Mouse (Mus musculus) kidney, postnatal 10 days (tissue): ENCODE measurements around the gene Kmt2d.

ENCODE experiments used
- DNase-seq: peaks from one replicate; pipeline ENCODE4 v3.0.0; 2021; ENCODE audit warnings: mixed read lengths

Kmt2d gene

GRCm38 (mm10) chr15:98886667-98887387 is 15.8 kb upstream of the Kmt2d start:
- no peak for DNase-seq

GRCm38 (mm10) chr15:98884106-98884505 is 13.1 kb upstream of the Kmt2d start:
- no peak for DNase-seq

DNA sequence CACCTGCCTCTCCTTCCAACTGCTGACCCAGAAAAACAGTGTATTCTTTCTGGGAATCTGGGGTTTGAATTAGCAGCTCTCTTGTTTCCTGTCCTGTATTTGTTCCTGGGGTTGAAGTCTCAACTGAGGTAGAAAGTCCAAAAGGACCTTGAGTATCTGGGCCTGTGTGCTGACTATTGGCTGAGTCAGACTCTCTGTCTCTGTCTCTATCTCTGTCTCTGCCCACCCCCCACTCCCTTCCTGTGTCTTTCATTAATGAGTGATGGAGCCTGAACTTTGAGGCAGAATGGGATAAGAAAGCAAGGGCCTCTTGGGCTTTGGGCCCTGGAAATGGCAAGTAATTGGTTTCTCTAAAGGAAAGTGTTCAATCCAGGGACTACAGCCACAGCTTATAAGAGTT is 12.7 kb upstream of the Kmt2d start:
- no peak for DNase-seq

DNA sequence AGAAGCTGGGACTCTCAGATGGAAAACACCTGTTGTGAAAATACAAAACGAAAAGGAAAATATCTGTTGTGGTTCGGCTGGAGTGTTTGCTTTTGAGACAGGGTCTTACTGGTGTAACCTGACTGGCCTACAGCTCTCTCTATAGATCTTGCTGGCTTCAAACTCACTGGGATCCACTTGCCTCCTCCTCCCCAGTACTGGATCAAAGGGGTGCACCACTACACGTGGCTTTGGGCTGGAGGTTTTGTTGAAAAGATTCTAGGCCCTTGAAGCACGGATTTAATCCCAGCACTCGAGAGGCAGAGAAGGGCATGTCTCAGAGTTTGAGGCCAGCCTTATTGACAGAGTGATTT is 10.6 kb upstream of the Kmt2d start:
- no peak for DNase-seq

GRCm38 (mm10) chr15:98880978-98881655 is 10.1 kb upstream of the Kmt2d start:
- peak; percentile 94 for DNase-seq

GRCm38 (mm10) chr15:98877331-98877730 is 6.3 kb upstream of the Kmt2d start:
- peak; percentile 82 for DNase-seq

GRCm38 (mm10) chr15:98871916-98872888 is 1.2 kb upstream of the Kmt2d start:
- DNase-seq = peak; percentile 96

DNA sequence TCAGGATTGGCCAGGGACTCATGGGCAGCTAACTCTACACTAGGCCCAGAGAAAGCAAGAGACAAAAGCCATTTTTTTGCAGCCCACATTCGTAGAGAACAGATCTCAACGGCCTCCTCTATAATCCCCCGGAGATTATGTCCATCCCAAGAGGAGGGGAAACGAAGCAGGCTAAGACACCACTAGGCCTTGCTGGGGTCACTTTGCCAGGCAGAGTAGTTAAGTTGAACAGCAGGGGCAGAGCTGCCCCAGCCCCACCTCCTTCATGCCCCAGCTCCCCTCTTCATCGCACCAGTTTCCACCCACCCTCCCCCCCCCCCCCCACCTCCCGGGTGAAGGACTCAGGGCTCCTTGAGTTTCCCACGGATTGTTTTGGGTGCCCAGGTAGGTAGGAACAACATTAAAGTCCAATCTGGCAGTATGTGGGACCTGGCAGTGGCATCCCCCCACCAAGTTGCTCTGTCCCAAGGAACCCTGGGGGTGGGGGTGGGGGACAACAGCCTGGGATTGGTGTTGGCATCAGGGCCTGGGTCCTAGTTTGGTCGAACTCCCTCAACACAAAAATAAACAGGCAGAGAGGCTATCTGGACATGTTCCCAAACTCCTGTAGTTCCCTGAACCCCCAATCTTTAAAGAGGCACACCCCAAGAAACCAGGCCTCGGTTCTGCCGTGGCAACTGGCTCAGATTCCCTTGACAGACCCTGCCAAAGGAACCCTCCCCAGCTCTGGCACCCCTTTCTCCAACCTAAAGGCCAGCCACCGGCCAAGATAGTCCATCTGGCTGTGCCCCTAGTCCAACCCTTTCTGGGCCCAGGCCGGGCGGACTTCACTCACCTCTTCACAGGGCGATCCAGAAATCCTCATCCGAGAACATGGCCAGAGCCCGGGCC is 580 bp downstream of the Kmt2d start:
- DNase-seq = peak; percentile 63

DNA sequence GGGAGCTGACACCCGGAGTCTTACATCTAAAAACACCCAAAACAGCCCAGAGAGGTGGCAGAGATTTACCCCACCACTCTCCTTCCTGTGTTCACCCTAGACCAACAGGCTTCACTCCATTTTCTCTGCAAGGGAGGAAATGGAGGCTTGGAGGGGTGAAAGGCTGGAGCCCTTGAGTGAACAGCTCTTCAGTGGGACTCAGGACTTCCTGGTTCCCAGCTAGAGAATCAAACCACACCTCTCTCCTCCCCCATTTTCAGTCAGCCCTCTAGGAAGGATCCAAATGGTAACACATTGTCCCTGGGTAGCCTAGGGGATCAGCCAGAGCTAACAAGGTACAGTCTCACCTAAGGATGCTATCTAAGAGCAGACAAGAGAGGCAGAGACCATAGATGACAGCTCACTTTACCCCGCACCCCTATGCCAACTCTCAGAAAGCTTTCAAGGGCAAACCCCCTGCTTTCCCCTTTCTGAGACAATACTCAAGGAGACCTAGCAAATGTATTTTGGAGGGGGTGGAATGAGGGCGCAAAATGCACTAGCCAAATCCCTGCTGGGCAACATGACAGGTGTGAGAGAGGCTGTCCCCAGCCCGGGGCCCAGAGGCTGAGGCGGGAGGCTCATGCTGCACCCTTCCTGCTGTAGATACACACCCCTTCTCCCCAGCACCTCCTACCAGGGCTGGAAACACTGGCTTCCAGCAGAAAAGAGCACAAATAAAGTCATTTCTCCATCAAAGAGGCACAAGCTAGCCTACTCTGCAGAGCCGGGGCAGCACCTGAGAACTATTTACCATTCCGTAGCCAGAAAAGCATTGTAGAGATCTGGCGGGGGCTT is 1.4 kb downstream of the Kmt2d start:
- DNase-seq = no peak

DNA sequence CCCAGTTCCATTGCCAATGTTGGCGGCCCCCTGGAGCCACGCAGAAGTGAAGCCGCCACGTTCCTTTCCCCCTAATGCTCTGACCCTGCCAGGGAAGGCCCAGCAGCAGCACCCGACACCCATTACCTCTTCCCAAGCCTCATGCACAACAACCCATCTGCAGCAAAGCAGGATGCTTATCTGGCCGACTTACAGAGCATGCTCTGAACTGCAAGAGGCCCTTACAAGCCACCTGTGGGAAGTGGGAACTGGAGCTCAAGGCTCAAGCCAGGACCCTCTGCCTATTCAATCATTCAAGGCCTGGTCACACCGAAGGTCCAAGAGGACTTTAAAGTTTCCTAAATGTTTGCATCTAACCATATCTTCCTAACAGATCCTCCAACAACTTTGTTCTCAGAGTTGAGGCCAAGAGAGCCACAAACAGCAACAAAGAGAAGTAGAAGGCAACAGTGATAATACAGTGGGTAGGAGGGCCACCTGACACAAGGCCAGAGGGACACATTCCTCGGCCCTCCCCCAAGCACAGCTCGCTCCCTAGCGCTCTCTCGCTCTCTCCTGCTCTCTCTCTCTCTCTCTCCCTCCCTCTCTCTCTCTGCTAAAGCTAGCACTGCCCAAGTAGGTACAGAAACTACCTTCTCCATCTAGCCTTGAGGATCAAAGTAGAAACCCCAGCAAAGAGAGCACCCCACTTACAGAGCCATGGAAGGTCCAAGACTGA is 2.5 kb downstream of the Kmt2d start:
- no peak for DNase-seq

DNA sequence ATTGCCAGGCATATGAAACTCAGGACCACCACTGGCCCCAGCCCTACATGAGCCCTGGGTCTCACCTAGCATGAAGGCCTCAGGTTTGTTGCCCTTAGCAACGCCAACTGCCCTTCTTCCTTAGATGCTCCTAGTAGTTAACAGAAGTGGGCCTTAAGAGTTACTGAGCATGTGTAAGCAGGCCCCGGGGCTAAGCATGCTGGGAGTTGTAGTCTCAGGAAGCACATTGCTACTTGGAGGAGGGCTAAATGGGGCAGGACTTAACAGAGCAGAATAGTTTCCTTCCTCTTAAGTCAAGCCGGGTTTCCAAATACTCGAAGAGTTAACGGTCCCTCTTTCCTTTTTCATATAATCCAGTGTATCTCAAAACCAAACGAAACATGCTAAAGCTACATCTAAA is 3.7 kb downstream of the Kmt2d start:
- peak; percentile 74 for DNase-seq

GRCm38 (mm10) chr15:98866501-98866900 is 4.5 kb downstream of the Kmt2d start:
- no peak for DNase-seq

- no peak for DNase-seq
Measured at GRCm38 (mm10) chr15:98865771-98866170, 5.2 kb downstream of the Kmt2d start.

DNA sequence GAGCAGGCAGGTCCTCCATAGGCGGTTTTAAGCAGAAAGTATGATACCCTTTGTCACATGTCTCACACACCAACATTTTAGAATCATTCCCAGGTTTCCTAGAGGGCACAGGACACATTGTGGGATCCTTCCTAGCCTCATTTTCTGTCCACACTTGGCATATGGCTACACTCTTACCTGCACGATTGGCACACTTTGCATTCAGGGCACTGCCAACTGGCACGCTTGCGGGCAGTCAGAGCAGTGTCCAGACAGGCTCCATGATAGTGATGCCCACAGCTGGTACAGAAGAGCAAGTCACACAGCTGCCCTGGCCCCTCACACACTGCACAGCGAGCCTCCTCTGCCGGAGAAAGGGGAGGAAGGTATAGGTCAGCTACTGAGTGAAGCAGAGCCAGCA is 6.1 kb downstream of the Kmt2d start:
- no peak for DNase-seq

DNA sequence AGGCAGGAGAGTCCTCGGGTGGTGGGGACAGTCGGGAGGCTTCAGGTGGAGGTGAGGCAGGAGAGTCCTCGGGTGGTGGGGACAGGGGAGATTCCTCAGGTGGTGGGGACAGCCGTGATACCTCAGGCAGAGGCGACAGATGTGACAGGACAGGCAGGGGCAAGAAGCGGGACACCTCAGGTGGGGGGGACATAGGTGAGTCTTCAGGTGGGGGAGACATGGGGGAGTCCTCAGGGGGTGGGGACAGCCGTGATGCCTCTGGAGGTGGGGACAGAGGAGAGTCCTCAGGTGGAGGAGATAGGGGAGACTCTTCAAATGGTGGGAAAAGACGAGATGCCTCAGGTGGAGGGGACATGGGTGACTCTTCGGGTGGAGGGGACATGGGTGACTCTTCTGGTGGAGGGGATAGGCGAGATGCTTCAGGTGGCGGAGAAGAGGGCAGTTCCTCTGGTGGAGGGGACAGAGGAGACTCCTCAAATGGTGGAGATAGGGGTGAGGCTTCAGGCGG is 7.5 kb downstream of the Kmt2d start:
- no peak for DNase-seq

- DNase-seq = peak; percentile 21
Measured at GRCm38 (mm10) chr15:98861701-98862410, 9.1 kb downstream of the Kmt2d start.

- no peak for DNase-seq
Measured at GRCm38 (mm10) chr15:98860921-98861320, 10.1 kb downstream of the Kmt2d start.

- no peak for DNase-seq
Measured at GRCm38 (mm10) chr15:98859319-98860043, 11.5 kb downstream of the Kmt2d start.

DNA sequence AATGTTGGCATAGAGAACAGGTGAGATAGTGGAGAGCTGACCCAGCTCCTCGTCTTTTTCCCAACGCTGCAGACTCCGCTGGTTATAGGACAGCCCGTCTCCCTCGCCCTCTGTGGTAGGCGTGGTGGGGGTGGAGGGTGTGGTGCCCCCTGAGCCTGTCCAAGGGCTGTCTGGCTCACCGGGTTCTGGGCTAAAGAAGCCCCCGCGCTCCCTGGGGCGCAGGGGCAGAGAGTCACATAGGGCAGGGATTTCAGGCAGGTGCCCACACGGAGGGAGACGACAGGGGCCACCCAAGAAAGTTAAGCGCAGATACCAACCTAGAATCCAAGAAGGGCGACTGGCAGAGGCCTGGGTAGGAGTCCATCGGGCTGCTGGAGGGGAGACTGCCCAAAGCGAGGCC is 16.8 kb downstream of the Kmt2d start:
- no peak for DNase-seq
